Mouse (Mus musculus) retina, adult 2 months (tissue): Measurements from ENCODE around the gene Hoxa11.

ENCODE experiments used
- DNase-seq: peaks from one replicate; pipeline ENCODE4 v3.0.0-alpha.2; 2012; ENCODE audit warnings: low read depth, low spot score

The Hoxa11 gene

GRCm38 (mm10) chr6:52232984-52233545 is 12.5 kb downstream of the Hoxa11 start:
- no peak for DNase-seq

DNA sequence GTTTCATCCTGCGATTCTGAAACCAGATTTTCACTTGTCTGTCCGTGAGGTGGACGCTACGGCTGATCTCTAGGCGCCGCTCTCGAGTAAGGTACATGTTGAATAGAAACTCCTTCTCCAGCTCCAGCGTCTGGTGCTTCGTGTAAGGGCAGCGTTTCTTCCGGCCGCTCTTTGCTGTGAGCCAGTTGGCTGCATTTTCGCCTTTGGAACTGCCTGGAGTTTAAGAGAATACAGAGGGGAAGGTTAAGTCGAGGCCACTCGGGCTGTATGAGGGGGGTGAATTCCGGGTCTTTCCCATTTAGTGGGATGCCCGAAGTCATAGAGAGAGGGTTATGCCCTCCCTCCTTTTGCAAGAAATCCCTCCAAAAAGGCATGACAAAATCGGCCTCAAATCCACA is 13.0 kb downstream of the Hoxa11 start:
- no peak for DNase-seq

GRCm38 (mm10) chr6:52231885-52232567 is 13.6 kb downstream of the Hoxa11 start:
- no peak for DNase-seq

DNA sequence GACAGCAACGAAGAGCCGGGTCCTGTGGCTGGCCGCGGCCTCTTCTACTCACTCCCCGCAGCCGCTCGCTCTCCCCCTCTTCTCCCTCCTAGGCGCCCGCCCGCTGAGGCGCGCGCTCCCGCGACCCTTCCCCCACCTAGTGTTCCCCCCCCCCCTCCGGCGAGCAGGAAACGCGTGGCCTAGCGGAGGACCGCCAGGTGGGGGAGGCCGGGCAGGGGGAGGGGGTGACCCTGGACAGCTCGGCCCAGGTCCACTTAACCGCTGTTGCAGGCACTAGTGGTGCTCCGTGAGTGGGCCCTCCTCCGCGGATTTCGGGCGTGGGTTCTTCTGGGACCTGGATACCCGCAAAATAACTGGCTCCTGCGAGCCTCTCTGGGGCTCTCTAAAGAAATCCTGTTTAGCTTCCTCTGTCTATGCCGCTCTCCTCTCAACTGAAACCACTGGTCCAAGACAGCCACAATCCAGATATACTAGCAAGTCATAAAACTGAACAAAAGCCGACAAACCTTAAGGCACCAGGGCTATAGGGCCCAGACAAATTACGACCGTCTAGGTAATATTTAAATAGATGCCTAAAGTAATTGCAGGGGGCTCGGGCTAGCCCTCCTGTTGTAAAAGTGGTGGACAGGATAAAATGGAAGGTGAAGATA is 15.0 kb downstream of the Hoxa11 start, which contains the start of gene Hoxa9:
Hoxa9 (minus strand) TSS at position 574 of the 650 bp plus-strand sequence.
- no peak for DNase-seq

- no peak for DNase-seq
Measured at GRCm38 (mm10) chr6:52229558-52230416, 15.8 kb downstream of the Hoxa11 start.

- DNase-seq = no peak
Measured at GRCm38 (mm10) chr6:52228475-52229465, 16.8 kb downstream of the Hoxa11 start.

GRCm38 (mm10) chr6:52227470-52228222 is 18.0 kb downstream of the Hoxa11 start:
- DNase-seq = no peak

DNA sequence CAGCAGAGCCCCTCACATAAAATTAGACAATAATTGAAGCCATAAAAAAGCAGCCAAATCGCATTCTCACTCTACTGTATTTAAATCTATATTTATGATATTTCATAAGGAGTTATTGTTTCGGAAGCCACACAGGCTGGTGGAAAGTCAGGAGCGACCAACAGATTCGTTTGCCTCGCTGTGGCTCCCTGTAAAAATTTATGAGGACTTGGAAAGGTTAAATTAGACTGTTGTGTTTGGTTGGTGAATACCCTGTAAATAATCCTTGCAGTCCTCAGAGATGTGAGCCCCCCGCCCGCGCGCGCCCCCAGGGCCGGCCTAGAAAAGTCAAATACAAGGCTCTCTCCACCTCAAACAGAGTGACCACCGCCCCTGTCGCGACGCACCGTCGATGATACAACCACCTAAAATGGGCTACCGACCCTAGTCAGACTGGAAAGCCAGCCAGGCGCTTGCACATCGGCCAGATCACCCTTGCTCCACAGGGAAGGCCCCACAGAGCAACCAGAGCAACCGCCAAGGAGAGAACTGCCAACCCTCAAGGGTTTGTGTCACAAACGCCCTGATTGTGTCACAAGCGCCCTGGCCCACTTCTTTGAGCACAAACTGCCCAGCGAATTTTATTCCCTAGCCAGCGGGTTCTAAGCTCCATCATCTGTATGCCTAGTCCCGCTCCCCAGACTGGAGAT is 18.9 kb downstream of the Hoxa11 start:
- DNase-seq = no peak

GRCm38 (mm10) chr6:52225612-52226568 is 19.7 kb downstream of the Hoxa11 start:
- DNase-seq = no peak

DNA sequence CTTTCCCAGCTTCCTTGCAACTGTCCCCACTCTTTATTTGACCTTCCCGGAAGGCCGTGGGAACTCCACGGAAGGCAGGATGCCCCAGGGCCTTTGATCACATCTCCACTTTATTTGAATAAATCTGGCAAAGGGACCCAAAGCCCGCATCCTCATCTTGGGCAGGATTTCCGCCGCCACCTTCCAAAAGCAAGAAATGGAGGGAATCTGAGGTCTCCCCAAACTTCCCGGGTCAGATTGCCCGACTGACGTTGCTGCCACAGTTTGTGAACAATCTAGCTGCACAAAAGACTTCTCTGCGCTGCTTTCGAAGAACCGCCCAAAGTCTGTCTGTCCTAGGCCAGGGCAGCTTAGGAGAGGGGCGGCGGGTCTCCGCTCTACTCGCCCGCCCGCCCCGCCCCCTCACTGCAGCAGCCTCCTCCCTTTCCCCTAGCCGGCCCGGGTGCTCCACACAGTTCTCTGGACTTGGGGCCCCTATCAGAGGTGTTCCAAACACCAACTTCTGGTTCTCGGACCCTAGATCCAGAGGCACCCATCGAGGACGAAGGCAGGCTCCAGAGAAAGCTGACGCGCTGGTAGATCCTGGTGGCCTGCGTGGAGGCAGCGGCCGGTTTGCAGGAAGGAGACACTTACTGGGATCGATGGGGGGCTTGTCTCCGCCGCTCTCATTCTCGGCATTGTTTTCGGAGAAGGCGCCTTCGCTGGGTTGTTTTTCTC is 20.6 kb downstream of the Hoxa11 start:
- DNase-seq = no peak

GRCm38 (mm10) chr6:52223939-52224760 is 21.5 kb downstream of the Hoxa11 start:
- DNase-seq = no peak

DNA sequence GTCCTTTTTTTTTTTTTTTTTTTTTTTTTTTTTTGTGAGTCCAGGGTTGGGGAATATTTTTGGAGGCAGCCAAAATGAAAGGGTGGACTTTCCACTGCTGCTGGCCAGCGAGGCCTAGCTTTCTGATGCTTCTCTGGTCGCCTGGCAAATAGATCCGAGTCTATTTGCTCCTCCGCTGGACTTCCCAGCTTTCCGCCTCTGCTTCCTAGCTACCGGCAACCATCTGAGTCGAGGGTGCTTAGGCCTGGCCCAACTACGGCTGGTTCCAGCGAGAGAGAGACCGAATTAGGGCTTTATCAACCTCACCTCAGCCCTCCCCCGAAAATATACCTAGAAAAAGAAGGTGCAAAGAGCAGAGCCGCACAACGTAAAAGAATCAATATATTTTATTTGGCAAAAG is 22.9 kb downstream of the Hoxa11 start:
- no peak for DNase-seq

- DNase-seq = no peak
Measured at GRCm38 (mm10) chr6:52221993-52222685, 23.5 kb downstream of the Hoxa11 start.

DNA sequence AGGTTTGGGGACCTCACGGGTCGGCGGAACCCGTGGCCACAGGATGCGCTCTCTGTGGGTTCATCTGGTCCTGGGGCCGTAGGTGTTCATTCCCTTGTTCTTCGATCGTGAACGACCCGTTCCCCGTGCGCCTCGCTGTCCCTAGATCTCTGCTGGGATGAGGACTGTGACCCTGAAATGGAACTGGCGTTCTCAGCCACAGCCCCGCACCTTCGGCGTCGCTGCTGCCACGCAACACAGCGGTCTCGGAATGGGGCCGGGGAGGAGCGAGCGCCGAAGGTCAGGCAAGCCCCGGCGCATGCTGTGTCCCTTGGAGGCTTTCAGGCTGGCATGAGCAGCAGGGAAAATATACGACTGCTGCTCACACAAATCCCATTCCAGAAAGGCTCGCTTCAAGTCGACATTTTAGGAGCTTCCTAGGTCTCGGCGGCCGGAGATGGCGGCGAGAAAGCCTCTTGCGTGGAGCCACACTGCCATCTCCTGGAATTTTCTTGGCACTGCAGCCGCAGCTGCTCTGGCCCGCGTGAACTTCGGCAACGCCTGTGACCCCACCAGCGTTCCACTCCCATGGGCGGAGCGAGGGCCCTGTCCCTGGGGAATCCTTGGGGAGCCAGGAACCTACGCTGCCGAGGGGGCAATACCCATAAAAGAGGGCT is 24.1 kb downstream of the Hoxa11 start, which contains the start of gene Hoxa7:
Hoxa7 (minus strand) TSS at position 518 of the 656 bp plus-strand sequence.
- peak; percentile 59 for DNase-seq

GRCm38 (mm10) chr6:52220865-52221310 is 24.7 kb downstream of the Hoxa11 start:
- DNase-seq = no peak
